ENCODE assay signal across 10 mouse cellular contexts in genomic region chr8:12384996-12385685, GRCm38 (mm10). TPM values are rescaled to one million over a fixed set of nuclear protein-coding genes. Genes with fewer than 3 reads are reported as not detected.
DNase-seq lines count a peak whose midpoint lies in the region; ATAC-seq lines count a peak whose summit lies in the region.
"Had no signal": no experiment of that assay in that cellular context is flagged by ENCODE, and none has a peak within 500 bp of the region (broad histone marks: within the 10 kb centered on the region; RNA-seq: fewer than 3 reads in every experiment).

No protein-coding gene starts in this region.

- under 1% methylated on average over 57 of the region's 57 CpGs for WGBS in kidney, embryonic 15.5 days
- under 1% methylated on average over 57 of the region's 57 CpGs for WGBS in hindbrain, embryonic 10.5 days
- under 1% methylated on average over 56 of the region's 57 CpGs for WGBS in midbrain, embryonic 13.5 days

- no peak overlapping the region for H3K27ac ChIP-seq in kidney, embryonic 15.5 days
- H3K27ac ChIP-seq in hindbrain, embryonic 10.5 days, result peak overlapping the region; percentile 87
- H3K27ac ChIP-seq in midbrain, embryonic 13.5 days, result peak overlapping the region; percentile 80

- H3K9ac ChIP-seq in kidney, embryonic 15.5 days, result no peak overlapping the region
- peak overlapping the region; percentile 72 for H3K9ac ChIP-seq in midbrain, embryonic 13.5 days (replicated peaks)

- peaks cover 29% of the 10 kb centered on the region for H3K4me1 ChIP-seq in kidney, embryonic 15.5 days
- peaks cover 67% of the 10 kb centered on the region for H3K4me1 ChIP-seq in hindbrain, embryonic 10.5 days (replicated peaks)
- H3K4me1 ChIP-seq in midbrain, embryonic 13.5 days (replicated peaks), result peaks cover 58% of the 10 kb centered on the region

- 0 out of 2 replicates have a peak, but pooled peaks have one; percentile 40 for ATAC-seq in kidney, embryonic 15.5 days (replicated peaks; ENCODE audit: low FRiP score)
- peak; percentile 75 for ATAC-seq in midbrain, embryonic 13.5 days
- ATAC-seq in megakaryocyte-erythroid progenitor cell, adult 5-6 weeks (replicated peaks; ENCODE audit: low FRiP score, low TSS enrichment, poor library complexity, severe bottlenecking), result no peak
- ATAC-seq in monocyte, adult 5-6 weeks (replicated peaks; ENCODE audit: insufficient number of reproducible peaks, low FRiP score, low TSS enrichment, poor library complexity, severe bottlenecking), result no peak
- ATAC-seq: Patski had no signal

- H3K4me3 ChIP-seq in kidney, embryonic 15.5 days (replicated peaks), result peak overlapping the region; percentile 28
- peak overlapping the region; percentile 56 for H3K4me3 ChIP-seq in hindbrain, embryonic 10.5 days
- H3K4me3 ChIP-seq in midbrain, embryonic 13.5 days (replicated peaks), result peak overlapping the region; percentile 44

- no peak for DNase-seq in kidney, adult 9 months
- peak; percentile 61 for DNase-seq in embryo, embryonic 10 days (ENCODE audit: low spot score)
- DNase-seq in hindbrain, embryonic 10.5 days (ENCODE audit: low spot score), result no peak
- no peak for DNase-seq in adrenal gland, adult 18-20 months (ENCODE audit: low spot score in 2 of 2)

- H3K27me3 ChIP-seq in kidney, embryonic 15.5 days, result peaks cover 100% of the 10 kb centered on the region
- peaks cover 100% of the 10 kb centered on the region for H3K27me3 ChIP-seq in hindbrain, embryonic 10.5 days (ENCODE audit: insufficient read depth, poor library complexity, severe bottlenecking)
- peaks cover 89% of the 10 kb centered on the region for H3K27me3 ChIP-seq in midbrain, embryonic 13.5 days

- no peaks in the 10 kb centered on the region for H3K9me3 ChIP-seq in kidney, embryonic 15.5 days (replicated peaks)
- H3K9me3 ChIP-seq in hindbrain, embryonic 10.5 days, result no peaks in the 10 kb centered on the region
- no peaks in the 10 kb centered on the region for H3K9me3 ChIP-seq in midbrain, embryonic 13.5 days

- peak overlapping the region; percentile 47 for H3K4me2 ChIP-seq in kidney, embryonic 15.5 days
- H3K4me2 ChIP-seq in midbrain, embryonic 13.5 days (replicated peaks), result peak overlapping the region; percentile 66

- no peaks in the 10 kb centered on the region for H3K36me3 ChIP-seq in kidney, embryonic 15.5 days
- no peaks in the 10 kb centered on the region for H3K36me3 ChIP-seq in hindbrain, embryonic 10.5 days
- no peaks in the 10 kb centered on the region for H3K36me3 ChIP-seq in midbrain, embryonic 13.5 days

RNA-seq across cellular contexts. Expression of gene Sox1, which starts 10.0 kb away (rescaled TPM):
- polyA plus RNA-seq in kidney, embryonic 15.5 days (2015; fragmentation: Nextera tagmentation; extraction: Ambion mirVana), result not detected in 2 replicates
- polyA plus RNA-seq in hindbrain, embryonic 10.5 days (2016; fragmentation: Nextera tagmentation; extraction: Ambion mirVana), result 2.5 and 2.6 TPM in 2 replicates
- polyA plus RNA-seq in midbrain, embryonic 13.5 days (2015; fragmentation: Nextera tagmentation; extraction: Ambion mirVana), result 3.1 and 3.6 TPM in 2 replicates
- not detected for total RNA-seq in adrenal gland, adult 18-20 months (2021)
- not detected in 2 replicates for total RNA-seq in megakaryocyte-erythroid progenitor cell, adult 5-6 weeks (2014; fragmentation: Nextera tagmentation)
- total RNA-seq in megakaryocyte-erythroid progenitor cell, adult 5-6 weeks (2017), result not detected in 2 replicates
- total RNA-seq in monocyte, adult 5-6 weeks (2017), result not detected in 3 replicates
- total RNA-seq: heart, postnatal 14 days had no signal
- polyA plus RNA-seq: Patski had no signal

Comparison
In these comparisons a context has a peak if more than half of its experiments do, and no peak if none do; other contexts are left out.
1. ATAC-seq: peak in kidney, embryonic 15.5 days (single experiment) and midbrain, embryonic 13.5 days (single experiment); none in megakaryocyte-erythroid progenitor cell, adult 5-6 weeks (single experiment) and monocyte, adult 5-6 weeks (single experiment).
2. Peak in every context shown above with its lines, with median percentiles within 50 percentile points of each other: H3K4me3 ChIP-seq.